Mouse (Mus musculus) C2C12 (cell line): Measurements from ENCODE around the gene Os9.

Source experiments
- CTCF ChIP-seq: IDR thresholded peaks from one replicate; pipeline ENCODE4 v1.5.1; 2011; ENCODE audit not compliant: control insufficient read depth, insufficient read depth, insufficient read length
- MYOD1 ChIP-seq: IDR thresholded peaks from one replicate; pipeline ENCODE4 v1.6.1; 2011; ENCODE audit warnings: low read depth; ENCODE audit not compliant: control insufficient read depth, insufficient read length

- no peak for TF ChIP-seq CTCF
- no peak for TF ChIP-seq MYOD1
Measured at GRCm38 (mm10) chr10:127063913-127064870, 56.7 kb downstream of the Os9 start.
